In genomic region chr15:79774117-79775027, GRCm38 (mm10) we compare ENCODE assay signal across 7 mouse cellular contexts. TPM values are rescaled to one million over a fixed set of nuclear protein-coding genes. Genes with fewer than 3 reads are reported as not detected.
DNase-seq lines count a peak whose midpoint lies in the region; ATAC-seq lines count a peak whose summit lies in the region.

No protein-coding gene starts in this region.

- peak; percentile 97 for DNase-seq in adrenal gland, postnatal 14 days
- DNase-seq in embryonic facial prominence, embryonic 11.5 days (ENCODE audit: low spot score): peak; percentile 98
- DNase-seq in kidney, adult 11 months: peak; percentile 98
- DNase-seq in limb, embryonic 10.5 days (ENCODE audit: low spot score): peak; percentile 89
- peak; percentile 88 for DNase-seq in spleen, adult 12 weeks (ENCODE audit: low spot score)

- under 1% methylated on average over 50 of the region's 50 CpGs for WGBS in embryonic facial prominence, embryonic 11.5 days
- WGBS in limb, embryonic 10.5 days: under 1% methylated on average over 48 of the region's 50 CpGs
- 1% methylated on average over 43 of the region's 50 CpGs for WGBS in midbrain, embryonic 13.5 days

- H3K9me3 ChIP-seq in embryonic facial prominence, embryonic 11.5 days (replicated peaks; ENCODE audit: control insufficient read depth, low read length): no peaks in the 10 kb centered on the region
- no peaks in the 10 kb centered on the region for H3K9me3 ChIP-seq in limb, embryonic 10.5 days (replicated peaks)
- H3K9me3 ChIP-seq in midbrain, embryonic 13.5 days: no peaks in the 10 kb centered on the region

- no peaks in the 10 kb centered on the region for H3K36me3 ChIP-seq in embryonic facial prominence, embryonic 11.5 days (replicated peaks; ENCODE audit: control insufficient read depth, insufficient read depth, low read depth, low read length)
- no peaks in the 10 kb centered on the region for H3K36me3 ChIP-seq in limb, embryonic 10.5 days
- no peaks in the 10 kb centered on the region; the same call in 1 of the 2 replicates for H3K36me3 ChIP-seq in midbrain, embryonic 13.5 days

- peak; percentile 97 for ATAC-seq in embryonic facial prominence, embryonic 11.5 days (replicated peaks; ENCODE audit: insufficient number of reproducible peaks, low FRiP score, low TSS enrichment, low read depth)
- peak; percentile 95 for ATAC-seq in granulocyte monocyte progenitor cell, adult 5-6 weeks (replicated peaks; ENCODE audit: poor library complexity, severe bottlenecking)
- peak; percentile 99 for ATAC-seq in midbrain, embryonic 13.5 days

- no peaks in the 10 kb centered on the region for H3K27me3 ChIP-seq in embryonic facial prominence, embryonic 11.5 days (ENCODE audit: control insufficient read depth, insufficient read depth, low read length)
- H3K27me3 ChIP-seq in limb, embryonic 10.5 days (ENCODE audit: low read depth, poor library complexity, severe bottlenecking): no peaks in the 10 kb centered on the region
- no peaks in the 10 kb centered on the region; the same call in 1 of the 2 replicates for H3K27me3 ChIP-seq in midbrain, embryonic 13.5 days

- no peak overlapping the region; the same call in 1 of the 2 replicates for H3K27ac ChIP-seq in embryonic facial prominence, embryonic 11.5 days (replicated peaks; ENCODE audit: low read depth, low read length)
- H3K27ac ChIP-seq in limb, embryonic 10.5 days: peak overlapping the region; percentile 91
- peak overlapping the region; percentile 74 for H3K27ac ChIP-seq in midbrain, embryonic 13.5 days

- peak overlapping the region; percentile 87 for H3K4me3 ChIP-seq in embryonic facial prominence, embryonic 11.5 days (ENCODE audit: low read depth, low read length)
- H3K4me3 ChIP-seq in limb, embryonic 10.5 days: peak overlapping the region; percentile 93
- H3K4me3 ChIP-seq in midbrain, embryonic 13.5 days (replicated peaks): peak overlapping the region; percentile 88

- peak overlapping the region; percentile 73 for H3K4me2 ChIP-seq in embryonic facial prominence, embryonic 11.5 days (ENCODE audit: low read depth, low read length)
- peak overlapping the region; percentile 91 for H3K4me2 ChIP-seq in midbrain, embryonic 13.5 days (replicated peaks)

- peak overlapping the region; percentile 85 for H3K9ac ChIP-seq in embryonic facial prominence, embryonic 11.5 days (replicated peaks; ENCODE audit: low read length)
- H3K9ac ChIP-seq in midbrain, embryonic 13.5 days (replicated peaks): peak overlapping the region; percentile 85

- H3K4me1 ChIP-seq in embryonic facial prominence, embryonic 11.5 days (ENCODE audit: control insufficient read depth, insufficient read depth, low read length): no peaks in the 10 kb centered on the region
- H3K4me1 ChIP-seq in limb, embryonic 10.5 days: peaks cover 22% of the 10 kb centered on the region
- peaks cover 42% of the 10 kb centered on the region for H3K4me1 ChIP-seq in midbrain, embryonic 13.5 days (replicated peaks)

RNA-seq across cellular contexts. Expression of gene Dnal4, which starts 3.3 kb away (rescaled TPM):
- 16.6 and 20.1 TPM in 2 replicates for total RNA-seq in adrenal gland, postnatal 14 days (2021)
- polyA plus RNA-seq in embryonic facial prominence, embryonic 11.5 days (2014; fragmentation: Nextera tagmentation; extraction: Ambion mirVana): 61.6 and 64.2 TPM in 2 replicates
- 9.5 and 27.7 TPM in 2 replicates for total RNA-seq in granulocyte monocyte progenitor cell, adult 5-6 weeks (2014; fragmentation: Nextera tagmentation)
- total RNA-seq in granulocyte monocyte progenitor cell, adult 5-6 weeks (2017): 11.6 and 13.5 TPM in 2 replicates
- 62.2 and 70.4 TPM in 2 replicates for polyA plus RNA-seq in limb, embryonic 10.5 days (2016; fragmentation: Nextera tagmentation; extraction: Ambion mirVana)
- 84.8 and 91.6 TPM in 2 replicates for polyA plus RNA-seq in midbrain, embryonic 13.5 days (2015; fragmentation: Nextera tagmentation; extraction: Ambion mirVana)

RNA-seq across cellular contexts. Expression of gene Nptxr, which starts 30.2 kb away (rescaled TPM):
- total RNA-seq in adrenal gland, postnatal 14 days (2021): 7.0 and 8.4 TPM in 2 replicates
- 0.77 and 1.1 TPM in 2 replicates for polyA plus RNA-seq in embryonic facial prominence, embryonic 11.5 days (2014; fragmentation: Nextera tagmentation; extraction: Ambion mirVana)
- 0.52 and 0.85 TPM in 2 replicates for total RNA-seq in granulocyte monocyte progenitor cell, adult 5-6 weeks (2014; fragmentation: Nextera tagmentation)
- total RNA-seq in granulocyte monocyte progenitor cell, adult 5-6 weeks (2017): 0.04 and 0.31 TPM in 2 replicates
- 0.55 and 0.65 TPM in 2 replicates for polyA plus RNA-seq in limb, embryonic 10.5 days (2016; fragmentation: Nextera tagmentation; extraction: Ambion mirVana)
- polyA plus RNA-seq in midbrain, embryonic 13.5 days (2015; fragmentation: Nextera tagmentation; extraction: Ambion mirVana): 18.1 and 18.6 TPM in 2 replicates

RNA-seq across cellular contexts. Expression of gene Sun2, which starts 32.0 kb away (rescaled TPM):
- 61.1 and 78.0 TPM in 2 replicates for total RNA-seq in adrenal gland, postnatal 14 days (2021)
- 3.1 and 4.4 TPM in 2 replicates for polyA plus RNA-seq in embryonic facial prominence, embryonic 11.5 days (2014; fragmentation: Nextera tagmentation; extraction: Ambion mirVana)
- total RNA-seq in granulocyte monocyte progenitor cell, adult 5-6 weeks (2014; fragmentation: Nextera tagmentation): 120 and 133 TPM in 2 replicates
- 227 and 268 TPM in 2 replicates for total RNA-seq in granulocyte monocyte progenitor cell, adult 5-6 weeks (2017)
- polyA plus RNA-seq in limb, embryonic 10.5 days (2016; fragmentation: Nextera tagmentation; extraction: Ambion mirVana): 2.8 and 3.8 TPM in 2 replicates
- polyA plus RNA-seq in midbrain, embryonic 13.5 days (2015; fragmentation: Nextera tagmentation; extraction: Ambion mirVana): 8.4 and 8.5 TPM in 2 replicates

RNA-seq across cellular contexts. Expression of gene Npcd, which starts 59.7 kb away (rescaled TPM):
- total RNA-seq in adrenal gland, postnatal 14 days (2021): 0.71 and 0.96 TPM in 2 replicates
- 0.56 TPM in 1 of 2 replicates, not detected in the other for polyA plus RNA-seq in embryonic facial prominence, embryonic 11.5 days (2014; fragmentation: Nextera tagmentation; extraction: Ambion mirVana)
- not detected in 2 replicates for total RNA-seq in granulocyte monocyte progenitor cell, adult 5-6 weeks (2014; fragmentation: Nextera tagmentation)
- total RNA-seq in granulocyte monocyte progenitor cell, adult 5-6 weeks (2017): not detected in 2 replicates
- polyA plus RNA-seq in limb, embryonic 10.5 days (2016; fragmentation: Nextera tagmentation; extraction: Ambion mirVana): not detected in 2 replicates
- polyA plus RNA-seq in midbrain, embryonic 13.5 days (2015; fragmentation: Nextera tagmentation; extraction: Ambion mirVana): 0.58 and 1.2 TPM in 2 replicates
